In the genomic region with DNA sequence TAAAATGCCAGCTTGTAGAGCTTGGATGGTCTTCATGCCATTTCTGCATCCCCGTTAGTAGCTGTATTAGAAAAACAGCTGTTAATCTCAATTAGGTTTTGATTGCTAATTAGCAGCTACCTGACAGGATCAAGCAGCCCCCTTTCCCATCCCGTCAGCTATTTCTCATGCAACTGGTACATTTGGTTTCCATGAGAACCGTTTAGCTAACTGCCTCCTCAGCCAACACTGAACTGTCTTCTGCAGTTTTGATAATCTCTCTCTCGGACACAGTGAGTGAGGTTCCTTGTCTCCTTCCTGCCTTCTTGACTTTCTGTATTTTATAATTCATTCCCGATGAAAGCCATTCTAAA, we compare ENCODE assay signal across 19 mouse cellular contexts.
A peak's percentile ranks its signal among the peaks of the same experiment; 100 is the strongest.
DNase-seq lines count a peak whose midpoint lies in the region; ATAC-seq lines count a peak whose summit lies in the region.
"Had no signal": no experiment of that assay in that cellular context is flagged by ENCODE, and none has a peak within 500 bp of the region (broad histone marks: within the 10 kb centered on the region; RNA-seq: fewer than 3 reads in every experiment).

No protein-coding gene starts in this region.

- 24% methylated on average over 5 of the region's 5 CpGs for WGBS in forebrain, embryonic 13.5 days
- WGBS in midbrain, embryonic 16.5 days = 46% methylated on average over 5 of the region's 5 CpGs

- no peaks in the 10 kb centered on the region for H3K27me3 ChIP-seq in forebrain, embryonic 13.5 days
- no peaks in the 10 kb centered on the region for H3K27me3 ChIP-seq in midbrain, embryonic 16.5 days (ENCODE audit: control insufficient read depth, insufficient read depth, low read depth, low read length)
- H3K27me3 ChIP-seq: CH12.LX; liver, embryonic 12.5 days; midbrain, embryonic 12.5 days had no signal

- H3K4me2 ChIP-seq in forebrain, embryonic 13.5 days = peak overlapping the region; percentile 19
- 0 out of 2 replicates have a peak overlapping the region, but pooled peaks have one; percentile 4 for H3K4me2 ChIP-seq in midbrain, embryonic 16.5 days (ENCODE audit: low read length)
- H3K4me2 ChIP-seq: liver, embryonic 12.5 days; lung, embryonic 14.5 days; midbrain, embryonic 12.5 days had no signal

- intact Hi-C loops in left cerebral cortex, postnatal 25 days (cut with DNase I) = no loop called here
- intact Hi-C loops in heart, postnatal 25 days (cut with DNase I) = no loop called here

- H3K4me3 ChIP-seq in forebrain, embryonic 13.5 days = no peak overlapping the region
- no peak overlapping the region for H3K4me3 ChIP-seq in midbrain, embryonic 16.5 days (ENCODE audit: low read depth, low read length)
- H3K4me3 ChIP-seq: liver, embryonic 12.5 days; midbrain, embryonic 12.5 days had no signal

- H3K9ac ChIP-seq in forebrain, embryonic 13.5 days = no peak overlapping the region
- H3K9ac ChIP-seq in midbrain, embryonic 16.5 days (ENCODE audit: low read depth, low read length) = no peak overlapping the region
- H3K9ac ChIP-seq: liver, embryonic 12.5 days; lung, embryonic 14.5 days; midbrain, embryonic 12.5 days had no signal

- peak; percentile 67; the same call in 1 of the 2 replicates for ATAC-seq in forebrain, embryonic 13.5 days
- ATAC-seq in midbrain, embryonic 16.5 days = peak; percentile 81
- ATAC-seq: liver, embryonic 12.5 days had no signal

- H3K4me1 ChIP-seq in forebrain, embryonic 13.5 days = peaks cover 25% of the 10 kb centered on the region
- peaks cover 7% of the 10 kb centered on the region for H3K4me1 ChIP-seq in midbrain, embryonic 16.5 days (ENCODE audit: control insufficient read depth, insufficient read depth, low read length)
- H3K4me1 ChIP-seq: liver, embryonic 12.5 days had no signal

- no peaks in the 10 kb centered on the region for H3K9me3 ChIP-seq in forebrain, embryonic 13.5 days (replicated peaks)
- H3K9me3 ChIP-seq in midbrain, embryonic 16.5 days (replicated peaks; ENCODE audit: control insufficient read depth, low read length, poor library complexity, severe bottlenecking) = no peaks in the 10 kb centered on the region
- H3K9me3 ChIP-seq: liver, embryonic 12.5 days; midbrain, embryonic 12.5 days had no signal

- H3K27ac ChIP-seq in forebrain, embryonic 13.5 days = peak overlapping the region; percentile 73
- H3K27ac ChIP-seq in midbrain, embryonic 16.5 days (ENCODE audit: low read length) = peak overlapping the region; percentile 30
- H3K27ac ChIP-seq: liver, embryonic 12.5 days had no signal

- no peaks in the 10 kb centered on the region for H3K36me3 ChIP-seq in forebrain, embryonic 13.5 days (ENCODE audit: poor library complexity, severe bottlenecking)
- H3K36me3 ChIP-seq in midbrain, embryonic 16.5 days (ENCODE audit: control insufficient read depth, insufficient read depth, low read length) = no peaks in the 10 kb centered on the region
- H3K36me3 ChIP-seq: liver, embryonic 12.5 days; midbrain, embryonic 12.5 days had no signal

- peak; percentile 9 to 13 for DNase-seq in frontal cortex, postnatal 10 days (ENCODE audit: low spot score in 2 of 2)
- DNase-seq in frontal cortex, postnatal 14 days (ENCODE audit: low spot score in 2 of 2) = no peak
- peak; percentile 21 to 27 for DNase-seq in left cerebral cortex, postnatal 25 days (ENCODE audit: low spot score in 2 of 2)
- no peak for DNase-seq in left cerebral cortex, adult 18-20 months (ENCODE audit: low spot score in 2 of 2)
- no peak for DNase-seq in heart, postnatal 25 days (ENCODE audit: low spot score)
- DNase-seq in right cerebral cortex, postnatal 4 days = no peak
- DNase-seq: adrenal gland, adult 2 months; cerebellum, adult 11 months; cerebellum, postnatal 36 days; kidney, adult 2 months; kidney, postnatal 14 days; lung, embryonic 14.5 days; lung, postnatal 4 days; thymus, postnatal 25 days had no signal

Comparison
In these comparisons a context has a peak if more than half of its experiments do, and no peak if none do; other contexts are left out.
1. DNase-seq: peak in frontal cortex, postnatal 10 days (2 of 2) and left cerebral cortex, postnatal 25 days (2 of 2); none in frontal cortex, postnatal 14 days (0 of 2), left cerebral cortex, adult 18-20 months (0 of 2), heart, postnatal 25 days (single experiment) and right cerebral cortex, postnatal 4 days (single experiment).